Mouse (Mus musculus) brain, adult 10 weeks (tissue): ENCODE data around the gene Mknk2. TPM values are rescaled to one million over a fixed set of nuclear protein-coding genes. Genes with fewer than 3 reads are reported as not detected.

Experiments
- polyA plus RNA-seq: library from polyadenylated mRNA; stranded (reverse); fragments of 350-450 nt; fragmentation: Illumina TruSeq; extraction: RNeasy Lipid Tissue Mini Kit (QIAGEN cat#74804); gene quantifications from one replicate; pipeline ENCODE4 v1.2.3, GENCODE M21; 2015; ENCODE audit warnings: low read depth, low replicate concordance

The Mknk2 gene
- 23.8 TPM for polyA plus RNA-seq

GRCm38 (mm10) chr10:80677942-80678436, at the start of gene Mknk2:
TSS of gene Mknk2 (minus strand) at chr10:80678112.

GRCm38 (mm10) chr10:80701721-80702535, 24.0 kb upstream of the Mknk2 start, which contains the start of the genes Mob3a and Izumo4:
TSS of gene Mob3a (minus strand) at chr10:80701977.
TSS of gene Izumo4 (plus strand) at chr10:80702184.

GRCm38 (mm10) chr10:80656863-80657623, 20.9 kb downstream of the Mknk2 start, which contains the start of gene Btbd2:
TSS of gene Btbd2 (minus strand) at chr10:80657071.

GRCm38 (mm10) chr10:80622661-80623456, 55.1 kb downstream of the Mknk2 start, which contains the start of gene Csnk1g2:
TSS of gene Csnk1g2 (plus strand) at chr10:80622838.

Other genes with a start within 250 kb of the Mknk2 start
- gene Tcf3, start 244.5 kb downstream of the Mknk2 start, polyA plus RNA-seq: 15.2 TPM
- gene Onecut3, start 183.3 kb downstream of the Mknk2 start, polyA plus RNA-seq: 0.09 TPM
- gene Atp8b3, start 139.0 kb downstream of the Mknk2 start, polyA plus RNA-seq: 0.25 TPM
- 25.2 TPM for gene Rexo1, start 116.6 kb downstream of the Mknk2 start, polyA plus RNA-seq
- 35.5 TPM for gene Klf16, start 100.8 kb downstream of the Mknk2 start, polyA plus RNA-seq
- gene Abhd17a, start 87.8 kb downstream of the Mknk2 start, polyA plus RNA-seq: 172 TPM
- 54.5 TPM for gene Scamp4, start 75.2 kb downstream of the Mknk2 start, polyA plus RNA-seq
- gene Adat3, start 75.2 kb downstream of the Mknk2 start, polyA plus RNA-seq: 2.1 TPM
- 2.0 TPM for gene Gm49322, start 72.1 kb downstream of the Mknk2 start, polyA plus RNA-seq
- gene Csnk1g2, start 55.3 kb downstream of the Mknk2 start, polyA plus RNA-seq: 157 TPM
- gene Btbd2, start 21.0 kb downstream of the Mknk2 start, polyA plus RNA-seq: 74.2 TPM
- 11.8 TPM for gene Mob3a, start 23.9 kb upstream of the Mknk2 start, polyA plus RNA-seq
- gene Izumo4, start 24.1 kb upstream of the Mknk2 start, polyA plus RNA-seq: 54.2 TPM
- gene Ap3d1, start 64.2 kb upstream of the Mknk2 start, polyA plus RNA-seq: 89.5 TPM
- gene Dot1l, start 77.1 kb upstream of the Mknk2 start, polyA plus RNA-seq: 35.1 TPM
- gene Sf3a2, start 120.1 kb upstream of the Mknk2 start, polyA plus RNA-seq: 24.7 TPM
- gene Plekhj1, start 120.5 kb upstream of the Mknk2 start, polyA plus RNA-seq: 59.4 TPM
- gene Amh, start 127.1 kb upstream of the Mknk2 start, polyA plus RNA-seq: 0.89 TPM
- 4.0 TPM for gene Jsrp1, start 135.4 kb upstream of the Mknk2 start, polyA plus RNA-seq
- 912 TPM for gene Oaz1, start 148.5 kb upstream of the Mknk2 start, polyA plus RNA-seq
- 20.1 TPM for gene Lingo3, start 165.9 kb upstream of the Mknk2 start, polyA plus RNA-seq
- gene Lsm7, start 177.1 kb upstream of the Mknk2 start, polyA plus RNA-seq: 197 TPM
- 38.1 TPM for gene Sppl2b, start 177.2 kb upstream of the Mknk2 start, polyA plus RNA-seq
- gene Tmprss9, start 193.7 kb upstream of the Mknk2 start, polyA plus RNA-seq: 0.33 TPM
- 182 TPM for gene Timm13, start 222.9 kb upstream of the Mknk2 start, polyA plus RNA-seq
- gene Lmnb2, start 240.1 kb upstream of the Mknk2 start, polyA plus RNA-seq: 15.5 TPM